Mouse (Mus musculus) layer of hippocampus, adult 8-10 months (tissue): ENCODE results near the gene Caln1. TPM values are rescaled to one million over a fixed set of nuclear protein-coding genes. Genes with fewer than 3 reads are reported as not detected.

Source experiments
- DNase-seq, 2 experiments: peaks; one replicate each; pipeline ENCODE4 v3.0.0; 2022; ENCODE audit warnings: low spot score in 2 of 2
- total RNA-seq, 4 experiments: library from RNA; stranded (reverse); gene quantifications; 2 replicates each; pipeline ENCODE4 v1.2.4; 2022

The Caln1 gene
- total RNA-seq, 4 experiments from 2014 or later, result 127 to 148 (median 137) TPM

DNA sequence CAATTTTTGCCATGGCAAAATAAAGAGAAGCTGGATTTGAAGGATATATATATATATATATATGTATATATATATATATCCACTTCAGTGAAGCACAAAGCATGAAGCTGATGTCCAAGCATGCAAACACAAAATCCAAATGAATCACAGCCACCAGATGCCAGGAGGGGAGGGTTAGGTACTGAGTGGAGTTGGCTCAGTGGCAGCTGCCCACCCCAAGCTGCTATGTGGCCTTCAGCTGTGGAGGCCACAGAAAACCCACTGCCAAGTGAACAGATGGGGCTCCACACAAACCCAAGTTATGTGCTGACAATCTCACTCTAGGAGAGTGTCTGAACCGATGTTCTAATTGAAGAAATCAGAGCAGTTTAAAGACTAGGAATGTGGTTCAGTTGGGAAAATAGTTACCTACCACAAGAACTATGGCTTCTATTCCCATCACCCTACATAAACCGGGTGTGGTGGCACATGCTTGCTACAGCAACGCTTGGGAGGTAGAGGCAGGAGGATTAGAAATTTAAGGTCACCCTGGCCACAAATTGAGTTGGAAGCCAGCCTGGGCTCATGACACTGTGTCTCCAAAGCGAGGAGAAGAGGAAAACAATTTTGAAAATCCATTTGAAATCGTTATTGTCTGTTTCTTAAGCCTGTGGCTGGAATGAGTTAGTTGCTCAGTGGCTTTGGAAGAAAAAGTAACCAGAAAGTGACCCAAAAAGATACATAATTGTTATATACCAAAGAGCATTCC lies 316.8 kb downstream of the Caln1 start:
- DNase-seq, result peak; percentile 54 to 76

GRCm38 (mm10) chr5:130688385-130689138 lies 319.3 kb downstream of the Caln1 start:
- DNase-seq, result no peak

DNA sequence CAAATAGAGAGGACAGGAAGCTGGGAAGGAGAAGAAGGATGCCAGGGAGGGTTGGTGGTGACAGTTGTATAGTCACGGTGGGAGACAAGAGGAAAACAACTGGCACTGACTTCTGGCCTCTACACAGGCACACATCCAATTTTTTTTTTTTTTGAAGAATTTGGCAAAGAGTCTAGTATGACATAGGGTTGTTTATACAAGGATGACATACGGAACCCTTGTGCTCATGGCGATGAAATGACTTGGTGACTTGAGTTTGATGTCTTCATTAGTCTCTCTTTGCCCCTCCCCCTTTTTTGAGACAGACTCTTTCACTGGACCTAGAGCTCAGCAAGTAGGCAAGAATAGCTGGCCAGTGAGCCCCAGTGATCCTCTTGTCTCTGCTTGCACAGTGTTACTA lies 322.1 kb downstream of the Caln1 start:
- no peak for DNase-seq

DNA sequence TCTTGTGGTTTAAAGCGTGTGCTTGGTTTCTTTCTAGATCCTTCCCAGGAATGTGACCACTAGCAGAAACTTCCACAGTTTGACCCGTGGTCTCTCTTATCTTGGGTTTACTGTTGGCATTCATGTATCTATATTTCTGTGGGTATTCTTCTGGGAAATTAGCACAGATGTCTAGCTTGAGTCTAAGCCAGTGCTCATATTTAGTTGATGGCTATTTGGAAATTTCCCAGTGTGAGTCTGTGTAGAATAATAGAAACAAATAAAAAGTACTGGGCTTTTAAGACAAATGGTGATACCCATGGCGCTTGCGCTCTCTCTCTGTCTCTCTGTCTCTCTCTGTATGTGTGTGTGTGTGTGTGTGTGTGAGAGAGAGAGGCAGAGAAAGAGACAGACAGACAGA lies 330.2 kb downstream of the Caln1 start:
- no peak for DNase-seq

GRCm38 (mm10) chr5:130701777-130702176 lies 332.5 kb downstream of the Caln1 start:
- no peak for DNase-seq

DNA sequence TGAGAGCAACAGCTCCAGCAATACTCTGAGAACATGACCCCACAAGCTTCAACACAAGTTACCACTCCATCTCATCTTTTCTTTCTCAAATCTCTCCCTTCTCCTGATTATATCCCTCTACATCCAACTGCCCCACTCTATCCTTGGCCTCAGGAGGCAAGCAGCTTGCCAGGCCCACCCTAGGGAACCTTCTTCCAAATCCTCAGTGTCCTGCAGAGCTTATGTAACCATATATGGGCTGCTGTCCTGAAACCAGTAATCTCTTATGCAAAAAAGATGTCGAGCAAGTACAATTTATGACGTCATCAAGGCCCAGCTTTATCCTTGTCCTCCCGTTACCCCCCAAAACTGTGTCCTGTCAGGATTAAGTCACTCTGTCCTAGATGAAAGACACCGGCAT lies 333.1 kb downstream of the Caln1 start:
- no peak for DNase-seq

GRCm38 (mm10) chr5:130704866-130705265 lies 335.6 kb downstream of the Caln1 start:
- DNase-seq, result no peak

DNA sequence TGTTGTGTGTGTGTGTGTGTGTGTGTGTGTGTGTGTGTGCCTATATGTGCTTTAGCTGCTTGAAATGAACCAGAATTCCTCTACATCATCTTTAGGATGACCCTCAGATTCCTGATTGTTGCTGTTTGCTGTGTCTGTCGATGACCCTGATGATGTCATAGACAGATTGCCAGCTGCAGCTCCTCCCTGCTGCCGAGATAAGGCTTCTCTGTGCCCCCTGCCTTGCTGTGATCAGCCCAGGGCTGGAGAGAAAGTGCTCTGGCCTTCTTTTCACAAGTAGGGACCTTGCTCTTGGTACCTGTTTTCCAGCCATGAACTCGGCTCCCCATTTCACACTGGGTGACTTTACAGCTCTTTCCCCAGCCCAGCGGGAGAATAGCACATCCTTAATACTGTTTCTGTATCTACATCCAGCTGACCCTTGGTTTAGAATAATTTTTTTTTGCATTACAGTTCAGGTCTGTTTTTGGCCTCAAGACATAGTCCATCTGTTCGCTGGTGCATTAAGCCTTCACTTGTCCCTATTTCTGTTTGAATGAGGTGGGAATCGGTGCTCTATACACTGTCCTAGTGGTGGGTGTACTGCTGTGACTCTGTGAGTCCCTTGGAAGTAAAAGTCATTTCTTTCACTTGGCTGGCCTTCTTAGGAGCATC lies 337.1 kb downstream of the Caln1 start:
- no peak for DNase-seq

DNA sequence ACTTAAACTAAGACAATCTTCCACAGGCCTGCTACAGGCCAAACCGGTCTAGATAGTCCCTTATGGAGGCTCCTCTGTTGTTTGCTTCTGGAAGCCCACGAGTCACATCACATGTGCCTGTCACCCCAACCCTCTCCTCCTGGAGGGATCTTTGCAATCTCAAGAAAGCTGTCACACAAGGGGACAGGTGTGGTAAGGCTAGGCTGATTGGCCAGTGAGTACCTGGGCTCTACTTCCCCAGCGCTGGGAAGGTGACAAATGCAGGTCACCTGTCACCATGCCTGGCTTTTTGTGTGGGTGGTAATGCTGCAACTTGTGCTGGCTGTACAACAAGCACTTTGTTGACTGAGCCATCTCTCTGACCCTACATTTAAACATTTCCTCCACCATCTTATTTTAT lies 338.5 kb downstream of the Caln1 start:
- no peak for DNase-seq

DNA sequence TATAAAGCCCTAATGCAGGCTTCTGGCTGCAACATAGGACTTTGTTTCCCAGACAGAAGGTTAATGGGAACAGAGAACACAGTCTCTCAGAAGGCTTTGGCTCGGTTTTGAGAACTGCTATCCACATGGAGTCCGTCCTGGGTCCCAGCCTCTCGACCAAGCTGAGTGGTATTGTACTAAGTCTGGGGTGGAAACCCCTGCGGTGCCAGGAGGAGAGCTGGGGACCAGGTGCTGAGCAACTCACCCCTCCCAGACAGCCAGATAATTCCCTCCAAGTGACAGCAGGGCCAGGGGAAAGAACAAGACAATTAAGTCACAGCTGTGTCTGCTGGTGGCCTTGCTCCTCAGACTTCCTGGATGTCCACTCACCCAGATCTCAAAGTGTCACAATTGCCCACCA lies 339.4 kb downstream of the Caln1 start:
- DNase-seq, result no peak

- no peak for DNase-seq
These were observed 342.4 kb downstream of the Caln1 start for GRCm38 (mm10) chr5:130711643-130712042.

DNA sequence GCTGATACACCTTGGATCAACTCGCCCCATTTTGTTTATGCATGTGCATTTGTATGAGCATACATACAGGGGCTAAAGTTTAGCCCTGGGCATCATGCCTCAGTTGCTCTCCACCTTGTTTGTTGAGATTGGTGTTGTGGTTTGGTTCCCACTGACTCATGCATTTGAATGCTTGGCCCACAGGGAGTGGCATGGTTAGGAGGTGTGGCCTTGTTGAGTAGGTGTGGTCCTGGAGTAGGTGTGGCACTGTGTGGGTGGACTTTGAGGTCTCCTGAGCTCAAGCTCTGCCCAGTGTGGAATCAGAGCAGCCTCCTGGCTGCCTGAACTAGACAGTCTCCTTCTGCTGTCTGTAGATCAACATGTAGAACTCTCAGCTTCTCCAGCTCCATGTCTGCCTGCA lies 343.0 kb downstream of the Caln1 start:
- no peak for DNase-seq

GRCm38 (mm10) chr5:130715181-130715580 lies 345.9 kb downstream of the Caln1 start:
- no peak for DNase-seq

DNA sequence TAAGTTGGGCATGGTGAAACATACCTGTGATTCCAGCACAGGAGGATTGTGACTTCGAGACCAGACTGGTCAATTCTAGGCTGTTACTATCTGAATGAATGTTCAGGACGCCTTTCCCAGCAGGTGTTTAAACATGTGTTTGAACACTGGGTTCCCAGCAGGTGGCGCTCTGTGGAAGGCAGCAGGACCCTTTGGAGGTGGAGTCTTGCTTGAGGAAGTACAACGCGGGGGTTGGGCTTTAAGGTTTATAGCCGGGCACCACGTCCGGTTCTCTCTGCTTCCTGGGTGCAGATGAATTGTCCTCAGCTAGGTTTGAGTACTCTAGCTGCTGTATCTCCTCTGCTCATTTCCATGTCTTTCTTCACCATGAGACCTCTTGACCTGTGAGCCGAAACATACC lies 349.1 kb downstream of the Caln1 start:
- no peak for DNase-seq

DNA sequence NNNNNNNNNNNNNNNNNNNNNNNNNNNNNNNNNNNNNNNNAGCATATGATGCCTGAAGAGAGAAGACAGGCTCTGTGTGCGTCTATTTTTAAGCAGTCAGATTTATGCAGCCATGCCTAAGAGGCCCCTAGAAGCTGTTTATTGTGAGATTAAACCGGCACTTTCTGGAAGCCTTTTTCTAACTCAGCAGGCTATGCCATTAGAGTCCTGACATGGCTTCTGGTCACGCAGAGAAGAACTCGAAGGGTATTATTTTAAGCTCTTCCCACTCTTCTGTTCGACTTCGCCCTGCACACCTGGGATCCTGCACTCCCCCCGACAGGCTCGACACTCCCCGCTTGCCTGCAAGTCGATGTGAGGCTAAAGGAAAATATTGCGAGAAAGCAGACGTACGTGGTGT lies 372.9 kb downstream of the Caln1 start:
- DNase-seq, result no peak

- no peak for DNase-seq
These were observed 388.3 kb downstream of the Caln1 start for GRCm38 (mm10) chr5:130757517-130757916.

- peak; percentile 50 to 66 for DNase-seq
These were observed 396.5 kb downstream of the Caln1 start for GRCm38 (mm10) chr5:130765784-130766183.

GRCm38 (mm10) chr5:130771061-130771741 lies 401.9 kb downstream of the Caln1 start:
- no peak for DNase-seq

DNA sequence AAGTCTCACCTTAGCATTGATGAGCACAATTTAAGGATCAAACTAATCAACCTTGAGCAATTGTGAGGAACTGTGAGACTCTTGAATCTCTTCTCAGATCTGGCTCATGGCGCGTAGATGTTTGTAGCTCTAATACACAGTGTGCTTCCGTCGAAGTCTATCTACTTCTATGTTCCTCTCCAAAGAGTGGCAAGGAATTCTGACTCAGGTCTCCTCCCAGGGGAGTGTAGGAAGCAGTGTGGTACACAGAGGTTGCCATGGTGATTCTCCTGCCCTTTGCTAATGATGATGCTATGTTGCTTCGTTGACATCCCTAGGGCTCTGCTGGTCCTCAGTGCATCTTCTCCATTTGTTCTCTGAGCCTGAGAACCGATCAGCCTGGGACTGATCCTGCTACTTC lies 403.2 kb downstream of the Caln1 start:
- no peak for DNase-seq

GRCm38 (mm10) chr5:130774946-130775345 lies 405.7 kb downstream of the Caln1 start:
- no peak for DNase-seq

GRCm38 (mm10) chr5:130792755-130793452 lies 423.6 kb downstream of the Caln1 start:
- peak; percentile 29 to 57 for DNase-seq
